Mouse (Mus musculus) bone marrow macrophage, adult 2 months (primary cell): Measurements from ENCODE around the gene She. TPM values are rescaled to one million over a fixed set of nuclear protein-coding genes. Genes with fewer than 3 reads are reported as not detected.

Experiments used
- H3K27ac ChIP-seq: 2 replicates; pipeline ENCODE4 v1.5.1; 2012; ENCODE audit warnings: low read depth, low read length; ENCODE audit not compliant: insufficient read depth
- H3K4me1 ChIP-seq: 2 replicates; pipeline ENCODE4 v1.6.1; 2012; ENCODE audit warnings: low read length; ENCODE audit not compliant: control insufficient read depth, insufficient read depth
- H3K4me3 ChIP-seq: 2 replicates; pipeline ENCODE4 v1.5.1; 2012; ENCODE audit warnings: mild to moderate bottlenecking, low read length, moderate library complexity; ENCODE audit not compliant: insufficient read depth
- CTCF ChIP-seq: IDR thresholded peaks from 2 replicates; pipeline ENCODE4 v1.5.1; 2012; ENCODE audit warnings: low read depth, mild to moderate bottlenecking, low read length, moderate library complexity
- POLR2A ChIP-seq: IDR thresholded peaks from 2 replicates; pipeline ENCODE4 v1.6.1; 2012; ENCODE audit warnings: mild to moderate bottlenecking, low read depth, low read length, borderline replicate concordance
- polyA plus RNA-seq: library from polyadenylated mRNA; stranded (reverse); fragments of >200 nt; gene quantifications from 2 replicates; pipeline ENCODE4 v1.2.4, GENCODE M21; 2012; ENCODE audit not compliant: missing spikeins, insufficient read depth, insufficient read length

She gene
- polyA plus RNA-seq, 1 experiment, result not detected

- no peak overlapping the region for H3K4me3 ChIP-seq
- H3K27ac ChIP-seq, result no peak overlapping the region
- peaks cover 9% of the 10 kb centered on the region for H3K4me1 ChIP-seq
- TF ChIP-seq POLR2A (no peak), CTCF (no peak)
These were observed 38.4 kb downstream of the She start for GRCm38 (mm10) chr3:89869556-89869955.

DNA sequence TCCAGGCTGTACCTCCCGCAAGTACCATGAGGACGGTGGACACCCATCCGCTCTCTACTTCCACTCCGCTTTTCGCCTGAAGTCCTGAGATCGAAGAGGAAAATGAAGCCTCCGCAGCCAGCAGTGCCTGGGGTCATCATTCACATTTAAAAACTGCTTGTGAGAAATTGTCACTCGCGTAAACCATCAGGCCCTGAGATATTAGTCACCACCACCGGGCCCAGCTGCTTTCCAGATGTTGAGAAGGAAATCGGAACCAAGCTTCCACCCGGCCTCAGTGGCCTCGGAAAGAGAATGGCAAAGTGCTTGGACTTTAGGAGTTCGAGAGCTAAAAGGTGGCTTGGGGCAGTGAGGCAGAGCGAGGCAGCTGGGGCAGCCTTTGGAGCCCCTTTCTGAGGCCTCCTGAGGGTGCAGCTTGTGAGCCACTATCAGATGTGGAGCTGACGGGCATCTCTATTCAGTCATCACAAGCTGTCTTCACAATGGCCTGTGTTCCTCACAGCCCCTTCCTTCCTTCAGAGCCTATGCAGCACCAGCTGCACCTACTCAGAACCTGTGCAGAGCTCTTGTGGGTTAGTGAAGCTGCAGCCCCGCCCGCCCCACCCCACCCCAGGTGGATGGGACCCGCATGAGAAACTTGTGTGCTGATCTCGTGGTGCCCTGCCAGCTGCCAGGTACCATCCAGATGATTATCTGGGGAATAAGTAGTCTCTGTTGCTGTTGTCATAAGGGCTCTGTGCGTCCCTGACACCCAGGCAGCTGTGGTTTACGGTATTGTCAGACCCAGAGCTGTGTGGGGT lies 39.5 kb downstream of the She start:
- no peak for TF ChIP-seq POLR2A
- TF ChIP-seq CTCF, result no peak
- no peak overlapping the region for H3K4me3 ChIP-seq
- H3K27ac ChIP-seq, result no peak overlapping the region
- H3K4me1 ChIP-seq, result no peaks in the 10 kb centered on the region

DNA sequence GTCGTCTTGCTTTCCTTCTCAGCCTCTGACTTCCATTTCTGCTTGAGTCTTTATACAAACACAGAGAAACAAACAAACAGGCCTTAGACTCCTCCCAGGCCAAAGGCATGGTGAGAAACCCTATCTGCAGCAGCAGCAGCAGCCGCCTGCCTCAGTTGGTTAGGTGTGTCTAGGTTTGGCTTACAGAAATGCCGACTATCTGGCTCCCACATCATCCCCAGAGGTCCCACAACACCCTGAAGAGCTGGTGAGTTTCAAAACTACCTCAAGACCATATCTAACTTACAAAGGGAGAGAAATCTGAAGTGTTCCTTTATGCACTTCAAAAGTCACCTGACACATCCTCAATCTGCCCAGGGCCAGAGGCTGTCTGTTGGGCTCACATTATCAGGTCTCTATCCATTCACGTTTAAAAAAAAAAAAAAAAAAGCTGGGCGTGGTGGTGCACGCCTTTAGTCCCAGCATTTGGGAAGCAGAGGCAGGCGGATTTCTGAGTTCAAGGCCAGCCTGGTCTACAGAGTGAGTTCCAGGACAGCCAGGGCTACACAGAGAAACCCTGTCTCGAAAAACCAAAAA lies 40.3 kb downstream of the She start:
- Histone ChIP-seq H3K4me3 (no peak overlapping the region), H3K4me1 (no peaks in the 10 kb centered on the region; the same call in 1 of the 2 replicates), H3K27ac (no peak overlapping the region)
- no peak for TF ChIP-seq CTCF
- no peak for TF ChIP-seq POLR2A

- Histone ChIP-seq H3K27ac (no peak overlapping the region), H3K4me3 (no peak overlapping the region), H3K4me1 (peaks cover 5% of the 10 kb centered on the region; the same call in 1 of the 2 replicates)
- TF ChIP-seq POLR2A, result no peak
- no peak for TF ChIP-seq CTCF
These were observed 41.0 kb downstream of the She start for GRCm38 (mm10) chr3:89872209-89872608.

- TF ChIP-seq POLR2A (no peak), CTCF (no peak)
- H3K4me3 ChIP-seq, result no peak overlapping the region
- H3K4me1 ChIP-seq, result peaks cover 8% of the 10 kb centered on the region; the same call in 1 of the 2 replicates
- no peak overlapping the region for H3K27ac ChIP-seq
These were observed 41.5 kb downstream of the She start for GRCm38 (mm10) chr3:89872684-89873083.

- Histone ChIP-seq H3K27ac (no peak overlapping the region), H3K4me1 (peaks cover 8% of the 10 kb centered on the region; the same call in 1 of the 2 replicates), H3K4me3 (no peak overlapping the region)
- TF ChIP-seq CTCF (no peak), POLR2A (no peak)
These were observed 42.9 kb downstream of the She start for GRCm38 (mm10) chr3:89874076-89874475.

DNA sequence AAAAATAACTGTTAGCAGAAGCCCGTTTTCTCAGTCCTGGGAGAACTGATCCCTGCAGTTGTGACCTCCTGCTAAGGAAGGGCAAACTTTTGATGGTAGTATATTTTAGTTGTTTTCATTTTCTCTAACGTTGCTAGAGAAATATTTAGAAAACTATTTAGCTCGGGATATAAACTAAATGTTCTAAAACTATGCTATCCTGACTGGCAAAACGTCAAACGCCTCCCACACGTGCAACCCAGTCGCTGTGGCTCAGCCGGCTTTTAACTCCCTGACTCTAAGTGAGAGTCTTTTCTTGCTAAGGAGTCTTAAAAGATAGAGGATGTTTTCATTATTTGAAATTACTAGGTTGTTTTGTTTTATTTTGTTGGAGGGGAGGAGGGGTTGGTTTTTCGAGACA lies 43.9 kb downstream of the She start:
- TF ChIP-seq POLR2A (no peak), CTCF (no peak)
- no peak overlapping the region for H3K4me3 ChIP-seq
- no peak overlapping the region for H3K27ac ChIP-seq
- peaks cover 10% of the 10 kb centered on the region for H3K4me1 ChIP-seq

GRCm38 (mm10) chr3:89875781-89876180 lies 44.6 kb downstream of the She start:
- no peak for TF ChIP-seq CTCF
- TF ChIP-seq POLR2A, result no peak
- no peak overlapping the region for H3K27ac ChIP-seq
- no peak overlapping the region for H3K4me3 ChIP-seq
- H3K4me1 ChIP-seq, result peaks cover 17% of the 10 kb centered on the region

- peaks cover 23% of the 10 kb centered on the region for H3K4me1 ChIP-seq
- TF ChIP-seq CTCF (no peak), POLR2A (no peak)
- H3K27ac ChIP-seq, result no peak overlapping the region
- no peak overlapping the region for H3K4me3 ChIP-seq
These were observed 45.3 kb downstream of the She start for GRCm38 (mm10) chr3:89876469-89876868.

GRCm38 (mm10) chr3:89877129-89877528 lies 46.0 kb downstream of the She start:
- peaks cover 25% of the 10 kb centered on the region for H3K4me1 ChIP-seq
- no peak for TF ChIP-seq CTCF
- TF ChIP-seq POLR2A, result no peak

More at GRCm38 (mm10) chr3:89877129-89877528, 46.0 kb downstream of the She start:
- Histone ChIP-seq H3K4me3 (no peak overlapping the region), H3K27ac (no peak overlapping the region)
